29 mouse cellular contexts compared by ENCODE assay signal in genomic region chr6:77371147-77371546, GRCm38 (mm10).
"Had no signal": no experiment of that assay in that cellular context is flagged by ENCODE, and none has a peak within 500 bp of the region (broad histone marks: within the 10 kb centered on the region; RNA-seq: fewer than 3 reads in every experiment).

No protein-coding gene starts in this region.

- H3K9ac ChIP-seq: heart, embryonic 13.5 days; heart, embryonic 15.5 days; hindbrain, embryonic 12.5 days; hindbrain, embryonic 14.5 days; intestine, embryonic 15.5 days; limb, embryonic 12.5 days; liver, embryonic 13.5 days; liver, embryonic 15.5 days; liver, postnatal 0 days had no signal

- H3K4me2 ChIP-seq: heart, embryonic 11.5 days; heart, embryonic 13.5 days; heart, embryonic 15.5 days; hindbrain, embryonic 12.5 days; hindbrain, embryonic 14.5 days; intestine, embryonic 15.5 days; limb, embryonic 12.5 days; liver, embryonic 11.5 days; liver, embryonic 13.5 days; liver, embryonic 15.5 days had no signal

- H3K27me3 ChIP-seq: heart, embryonic 13.5 days; heart, embryonic 15.5 days; hindbrain, embryonic 12.5 days; intestine, embryonic 15.5 days; limb, embryonic 12.5 days; liver, embryonic 13.5 days; liver, embryonic 15.5 days had no signal

- DNase-seq: gastrocnemius, postnatal 14 days; gastrocnemius, postnatal 36 days; heart, adult 11 months; heart, adult 2 months; heart, postnatal 14 days; heart, postnatal 4 days; kidney, adult 18-20 months; kidney, adult 8-10 months; kidney, postnatal 10 days; kidney, postnatal 25 days; kidney, postnatal 4 days; liver; liver, embryonic 13.5 days; liver, postnatal 0 days had no signal

- H3K4me1 ChIP-seq: hindbrain, embryonic 10.5 days; hindbrain, embryonic 12.5 days; intestine, embryonic 15.5 days; limb, embryonic 10.5 days; limb, embryonic 12.5 days; liver, embryonic 13.5 days; liver, embryonic 15.5 days had no signal

- ATAC-seq: hindbrain, embryonic 16.5 days; inflammation-experienced regulatory T-cells, adult 6 months; intestine, embryonic 15.5 days; intestine, postnatal 0 days; liver, postnatal 0 days had no signal

- H3K36me3 ChIP-seq: heart, embryonic 13.5 days; heart, embryonic 15.5 days; hindbrain, embryonic 10.5 days; hindbrain, embryonic 12.5 days; intestine, embryonic 15.5 days; limb, embryonic 10.5 days; limb, embryonic 12.5 days; liver, embryonic 13.5 days; liver, embryonic 15.5 days had no signal

- H3K27ac ChIP-seq: heart, adult 2 months; heart, embryonic 13.5 days; heart, embryonic 15.5 days; hindbrain, embryonic 10.5 days; hindbrain, embryonic 12.5 days; hindbrain, embryonic 14.5 days; intestine, embryonic 15.5 days; layer of hippocampus, adult 2 months; limb, embryonic 10.5 days; limb, embryonic 12.5 days; liver, embryonic 13.5 days; liver, embryonic 15.5 days had no signal

- H3K4me3 ChIP-seq: heart, adult 2 months; heart, embryonic 13.5 days; heart, embryonic 15.5 days; hindbrain, embryonic 10.5 days; hindbrain, embryonic 12.5 days; intestine, embryonic 15.5 days; layer of hippocampus, adult 2 months; limb, embryonic 10.5 days; limb, embryonic 12.5 days; liver, embryonic 13.5 days; liver, embryonic 15.5 days had no signal

- H3K9me3 ChIP-seq: heart, embryonic 13.5 days; heart, embryonic 15.5 days; hindbrain, embryonic 10.5 days; hindbrain, embryonic 12.5 days; intestine, embryonic 15.5 days; limb, embryonic 10.5 days; limb, embryonic 12.5 days; liver, embryonic 13.5 days; liver, embryonic 15.5 days had no signal
